Mouse (Mus musculus) bone marrow macrophage, adult 2 months (primary cell): ENCODE measurements around the gene Plod2.

Experiments used
- CTCF ChIP-seq: IDR thresholded peaks from 2 replicates; pipeline ENCODE4 v1.5.1; 2012; ENCODE audit warnings: low read depth, mild to moderate bottlenecking, low read length, moderate library complexity
- POLR2A ChIP-seq: IDR thresholded peaks from 2 replicates; pipeline ENCODE4 v1.6.1; 2012; ENCODE audit warnings: mild to moderate bottlenecking, low read depth, low read length, borderline replicate concordance

DNA sequence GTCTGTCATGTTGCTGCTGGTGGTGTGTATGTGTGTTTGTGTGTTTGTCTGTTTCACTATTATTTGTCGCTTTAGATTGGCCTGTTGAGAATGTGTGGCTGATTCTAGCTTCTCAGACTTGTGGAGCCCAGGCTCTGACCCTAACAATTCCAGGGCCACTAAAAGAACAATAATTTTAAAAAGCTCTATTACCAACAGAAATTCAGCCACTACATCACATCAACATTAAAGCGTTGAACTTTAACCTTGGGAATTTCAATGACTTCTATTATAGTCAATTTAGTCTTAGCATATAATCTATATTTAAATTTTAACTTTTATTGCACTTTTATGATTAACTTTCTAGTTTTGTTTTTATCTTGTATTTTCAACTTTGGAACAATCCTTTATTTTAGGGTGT is 74.4 kb downstream of the Plod2 start:
- TF ChIP-seq CTCF: no peak
- TF ChIP-seq POLR2A: no peak
